Comparison of ENCODE assay signal across 28 mouse cellular contexts in genomic region chr10:28227732-28228131, GRCm38 (mm10).
DNase-seq lines count a peak whose midpoint lies in the region; ATAC-seq lines count a peak whose summit lies in the region.
"Had no signal": no experiment of that assay in that cellular context is flagged by ENCODE, and none has a peak within 500 bp of the region (broad histone marks: within the 10 kb centered on the region; RNA-seq: fewer than 3 reads in every experiment).

No protein-coding gene starts in this region.

- H3K27me3 ChIP-seq in liver, embryonic 16.5 days (ENCODE audit: control insufficient read depth, insufficient read depth, low read depth, low read length), result no peaks in the 10 kb centered on the region
- H3K27me3 ChIP-seq in liver, embryonic 12.5 days (replicated peaks), result no peaks in the 10 kb centered on the region
- no peaks in the 10 kb centered on the region for H3K27me3 ChIP-seq in stomach, embryonic 16.5 days (ENCODE audit: control insufficient read depth, insufficient read depth, low read length)
- H3K27me3 ChIP-seq: embryonic facial prominence, embryonic 13.5 days; neural tube, embryonic 13.5 days had no signal

- 47% methylated on average over 4 of the region's 4 CpGs for WGBS in liver, embryonic 16.5 days (ENCODE audit: insufficient replicate concordance)
- WGBS in liver, embryonic 12.5 days (ENCODE audit: insufficient replicate concordance), result 49% methylated on average over 4 of the region's 4 CpGs
- WGBS in large intestine, adult 2 months, result 31% methylated on average over 4 of the region's 4 CpGs
- WGBS in stomach, embryonic 16.5 days, result 53% methylated on average over 4 of the region's 4 CpGs

- no peaks in the 10 kb centered on the region for H3K36me3 ChIP-seq in liver, embryonic 16.5 days (ENCODE audit: control insufficient read depth, insufficient read depth)
- no peaks in the 10 kb centered on the region for H3K36me3 ChIP-seq in liver, embryonic 12.5 days
- H3K36me3 ChIP-seq in stomach, embryonic 16.5 days (ENCODE audit: control insufficient read depth, insufficient read depth, low read length), result no peaks in the 10 kb centered on the region
- H3K36me3 ChIP-seq: embryonic facial prominence, embryonic 13.5 days; hindbrain, embryonic 10.5 days; midbrain, embryonic 10.5 days; neural tube, embryonic 13.5 days had no signal

- no peaks in the 10 kb centered on the region for H3K9me3 ChIP-seq in liver, embryonic 16.5 days (replicated peaks; ENCODE audit: control insufficient read depth, low read length)
- H3K9me3 ChIP-seq in liver, embryonic 12.5 days (replicated peaks), result no peaks in the 10 kb centered on the region
- H3K9me3 ChIP-seq in stomach, embryonic 16.5 days (replicated peaks; ENCODE audit: control insufficient read depth, low read length), result no peaks in the 10 kb centered on the region
- H3K9me3 ChIP-seq: embryonic facial prominence, embryonic 13.5 days; hindbrain, embryonic 10.5 days; midbrain, embryonic 10.5 days; neural tube, embryonic 13.5 days had no signal

- no peak overlapping the region for H3K9ac ChIP-seq in liver, embryonic 16.5 days (ENCODE audit: low read depth, low read length)
- H3K9ac ChIP-seq in liver, embryonic 12.5 days, result no peak overlapping the region
- H3K9ac ChIP-seq in stomach, embryonic 16.5 days (ENCODE audit: low read length), result no peak overlapping the region
- H3K9ac ChIP-seq: embryonic facial prominence, embryonic 13.5 days; neural tube, embryonic 13.5 days had no signal

- ATAC-seq in liver, embryonic 16.5 days (ENCODE audit: low read depth), result peak; percentile 53; the same call in 1 of the 2 replicates
- no peak for ATAC-seq in liver, embryonic 12.5 days
- ATAC-seq in stomach, embryonic 16.5 days (ENCODE audit: insufficient read depth, low FRiP score), result peak; percentile 85; the same call in 1 of the 2 replicates
- no peak for ATAC-seq in frontal cortex, adult (ENCODE audit: low TSS enrichment)
- ATAC-seq: forebrain, embryonic 14.5 days; hindbrain, embryonic 16.5 days; midbrain, embryonic 16.5 days had no signal

- H3K4me2 ChIP-seq in liver, embryonic 16.5 days (ENCODE audit: low read depth, low read length), result no peak overlapping the region
- H3K4me2 ChIP-seq in liver, embryonic 12.5 days, result no peak overlapping the region
- no peak overlapping the region for H3K4me2 ChIP-seq in stomach, embryonic 16.5 days (ENCODE audit: low read depth, low read length)
- H3K4me2 ChIP-seq: embryonic facial prominence, embryonic 13.5 days; heart, embryonic 11.5 days; neural tube, embryonic 13.5 days had no signal

- peak; percentile 7 to 13 for DNase-seq in urinary bladder, adult 18-20 months (ENCODE audit: low spot score in 2 of 2)
- no peak for DNase-seq in urinary bladder, postnatal 4 days (ENCODE audit: low spot score in 2 of 2)
- peak; percentile 59 for DNase-seq in large intestine, adult 2 months (ENCODE audit: low read depth, low spot score)
- DNase-seq in cerebellum, postnatal 25 days, result no peak
- DNase-seq: adrenal gland, postnatal 10 days; cerebellum, adult 18-20 months; cerebellum, postnatal 36 days; embryo, embryonic 11 days; kidney, adult 18-20 months; kidney, postnatal 4 days; layer of hippocampus, adult 9-11 months; right cerebral cortex, postnatal 4 days; thymus, postnatal 14 days had no signal

- no peak overlapping the region for H3K27ac ChIP-seq in liver, embryonic 16.5 days (ENCODE audit: low read length)
- H3K27ac ChIP-seq in liver, embryonic 12.5 days, result no peak overlapping the region
- peak overlapping the region; percentile 64 for H3K27ac ChIP-seq in stomach, embryonic 16.5 days (ENCODE audit: low read length)
- H3K27ac ChIP-seq: embryonic facial prominence, embryonic 13.5 days; hindbrain, embryonic 10.5 days; left cerebral cortex, adult 2 months; macrophage; midbrain, embryonic 10.5 days; neural tube, embryonic 13.5 days had no signal

- H3K4me1 ChIP-seq in liver, embryonic 16.5 days (ENCODE audit: control insufficient read depth, low read depth, low read length), result no peaks in the 10 kb centered on the region
- H3K4me1 ChIP-seq in liver, embryonic 12.5 days, result no peaks in the 10 kb centered on the region
- peaks cover 11% of the 10 kb centered on the region for H3K4me1 ChIP-seq in stomach, embryonic 16.5 days (ENCODE audit: control insufficient read depth, insufficient read depth, low read length)

- H3K4me3 ChIP-seq in liver, embryonic 16.5 days (ENCODE audit: low read depth, low read length), result no peak overlapping the region
- H3K4me3 ChIP-seq in liver, embryonic 12.5 days, result no peak overlapping the region
- no peak overlapping the region for H3K4me3 ChIP-seq in stomach, embryonic 16.5 days (replicated peaks; ENCODE audit: low read length)
- H3K4me3 ChIP-seq: embryonic facial prominence, embryonic 13.5 days; hindbrain, embryonic 10.5 days; left cerebral cortex, adult 2 months; midbrain, embryonic 10.5 days; myocyte; neural tube, embryonic 13.5 days had no signal

Comparison
In these comparisons a context has a peak if more than half of its experiments do, and no peak if none do; other contexts are left out.
1. ATAC-seq: peak in liver, embryonic 16.5 days (single experiment) and stomach, embryonic 16.5 days (single experiment); none in liver, embryonic 12.5 days (single experiment) and frontal cortex, adult (single experiment).
2. DNase-seq: peak in urinary bladder, adult 18-20 months (2 of 2) and large intestine, adult 2 months (single experiment); none in urinary bladder, postnatal 4 days (0 of 2) and cerebellum, postnatal 25 days (0 of 2).